Mouse (Mus musculus) limb, embryonic 13.5 days (tissue): ENCODE data around the gene Tnrc6a. TPM values are rescaled to one million over a fixed set of nuclear protein-coding genes. Genes with fewer than 3 reads are reported as not detected.
A peak's percentile ranks its signal among the peaks of the same experiment; 100 is the strongest.
"Not testable (repeated sequence)": the region's sequence is repeated elsewhere in the genome, so short reads cannot be mapped to it uniquely, and the experiment has no call there.

ENCODE experiments used
- ATAC-seq: fragments of 200-750 bp; cut with Nextera tagmentation; 2 replicates; pipeline ENCODE4 v1.8.0; 2017; ENCODE audit warnings: low read depth, moderate number of reproducible peaks, moderate TSS enrichment; ENCODE audit not compliant: low FRiP score
- H3K27ac ChIP-seq: fragments of 300-500 bp; sonication (generic); 2 replicates; pipeline ENCODE4 v1.5.1; 2015; ENCODE audit warnings: inconsistent platforms, mild to moderate bottlenecking, moderate library complexity
- H3K27me3 ChIP-seq: fragments of 300-500 bp; sonication (generic); 2 replicates; pipeline ENCODE4 v1.6.1; 2015; ENCODE audit warnings: mild to moderate bottlenecking, inconsistent platforms
- H3K36me3 ChIP-seq: fragments of 300-500 bp; sonication (generic); 2 replicates; pipeline ENCODE4 v1.6.1; 2015; ENCODE audit warnings: inconsistent platforms, mild to moderate bottlenecking, moderate library complexity
- H3K4me1 ChIP-seq: fragments of 300-500 bp; sonication (generic); 2 replicates; pipeline ENCODE4 v1.6.1; 2015; ENCODE audit warnings: inconsistent platforms
- H3K4me2 ChIP-seq: fragments of 300-500 bp; sonication (generic); replicated peaks from 2 replicates; pipeline ENCODE4 v1.6.1; 2015; ENCODE audit warnings: inconsistent platforms, mild to moderate bottlenecking, moderate library complexity
- H3K4me3 ChIP-seq: fragments of 300-500 bp; sonication (generic); 2 replicates; pipeline ENCODE4 v1.5.1; 2015; ENCODE audit warnings: moderate library complexity, mild to moderate bottlenecking, inconsistent platforms
- H3K9ac ChIP-seq: fragments of 300-500 bp; sonication (generic); 2 replicates; pipeline ENCODE4 v1.6.1; 2015; ENCODE audit warnings: mild to moderate bottlenecking, inconsistent platforms
- H3K9me3 ChIP-seq: fragments of 300-500 bp; sonication (generic); 2 replicates; pipeline ENCODE4 v1.6.1; 2016; ENCODE audit warnings: inconsistent platforms
- WGBS: fragments of 180-500 bp; shearing (Covaris S2); methylation state at CpG from one replicate; pipeline ENCODE4 v1.1.7; 2015; 5-methylcytosine and 5-hydroxymethylcytosine counted together
- polyA plus RNA-seq: library from polyadenylated mRNA; unstranded; fragments of >200 nt; fragmentation: Nextera tagmentation; extraction: Ambion mirVana; gene quantifications from 2 replicates; pipeline ENCODE4 v1.2.1, GENCODE M21; 2015

Gene Tnrc6a
- polyA plus RNA-seq: 60.9 and 63.3 TPM in 2 replicates

DNA sequence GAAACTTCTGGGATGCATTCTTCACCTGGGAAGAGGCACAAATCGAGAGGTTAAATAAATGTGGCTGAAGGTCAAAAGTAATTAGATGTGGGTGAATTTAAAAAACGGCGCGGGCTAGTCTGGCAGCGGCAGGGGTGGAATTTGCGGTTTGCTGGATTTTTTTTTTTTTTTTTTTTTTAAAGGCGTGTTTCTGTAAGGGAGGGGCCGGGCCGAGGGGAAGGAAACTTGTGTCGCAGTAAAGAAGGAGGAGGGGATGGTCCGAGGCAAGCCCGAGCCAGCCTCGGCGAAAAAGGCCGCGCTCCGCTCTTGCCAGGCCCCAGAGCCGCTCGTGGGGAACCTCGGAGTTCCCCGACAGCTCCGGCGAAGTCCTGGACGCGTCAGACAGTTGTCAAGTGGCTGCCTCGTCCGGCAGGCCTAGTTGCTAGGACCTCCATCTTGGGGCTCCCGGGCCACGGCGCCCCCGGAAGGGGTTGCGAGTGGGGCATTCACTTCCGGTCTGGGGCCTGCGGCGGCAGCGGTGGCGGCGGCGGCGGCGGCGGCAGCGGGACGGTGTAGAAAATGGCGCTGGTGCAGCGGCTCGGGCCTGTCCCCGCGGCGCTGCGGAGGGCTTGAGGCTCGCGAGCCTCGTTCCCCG lies at the start of gene Tnrc6a:
Tnrc6a (plus strand) TSS at position 221 of the 634 bp plus-strand sequence.
- Histone ChIP-seq H3K4me2 (peak within 1 kb of the TSS; percentile 72), H3K36me3 (peaks cover 12% of the 10 kb centered on the region), H3K9ac (peak within 1 kb of the TSS; percentile 98), H3K4me1 (peaks cover 31% of the 10 kb centered on the region), H3K9me3 (no peaks in the 10 kb centered on the region), H3K4me3 (peak within 1 kb of the TSS; percentile 94), H3K27me3 (no peaks in the 10 kb centered on the region), H3K27ac (peak within 1 kb of the TSS; percentile 98)
- WGBS: under 1% methylated on average over 50 of the region's 55 CpGs
- ATAC-seq: peak; percentile 93

DNA sequence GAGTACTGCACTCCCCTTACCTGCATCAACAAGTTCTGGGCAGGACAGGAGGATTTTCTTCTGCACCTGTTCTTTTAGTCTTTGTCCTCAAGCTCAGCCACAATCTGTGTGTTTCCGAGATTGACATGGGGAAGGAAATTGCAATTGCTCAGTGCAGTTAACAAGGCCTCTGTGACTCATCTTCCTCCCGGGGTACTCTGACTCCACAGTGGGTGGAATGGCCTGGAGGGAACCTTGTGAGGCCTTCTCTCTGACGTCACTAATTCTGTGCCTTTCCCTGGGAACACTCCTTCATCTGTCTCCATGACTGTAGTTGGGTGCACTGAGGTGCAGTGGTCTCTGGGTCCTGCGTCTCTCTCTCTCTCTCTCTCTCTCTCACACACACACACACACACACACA lies 41.4 kb upstream of the Tnrc6a start:
- no peak for ATAC-seq
- 0 out of 2 replicates have a peak overlapping the region, but pooled peaks have one; percentile 91 for H3K27ac ChIP-seq
- H3K36me3 ChIP-seq: no peaks in the 10 kb centered on the region
- H3K27me3 ChIP-seq: no peaks in the 10 kb centered on the region
- 70% methylated on average over 4 of the region's 4 CpGs for WGBS
- H3K9me3 ChIP-seq: no peaks in the 10 kb centered on the region
- H3K4me3 ChIP-seq: no peak overlapping the region
- no peak overlapping the region for H3K4me2 ChIP-seq
- peaks cover 44% of the 10 kb centered on the region for H3K4me1 ChIP-seq
- no peak overlapping the region for H3K9ac ChIP-seq

DNA sequence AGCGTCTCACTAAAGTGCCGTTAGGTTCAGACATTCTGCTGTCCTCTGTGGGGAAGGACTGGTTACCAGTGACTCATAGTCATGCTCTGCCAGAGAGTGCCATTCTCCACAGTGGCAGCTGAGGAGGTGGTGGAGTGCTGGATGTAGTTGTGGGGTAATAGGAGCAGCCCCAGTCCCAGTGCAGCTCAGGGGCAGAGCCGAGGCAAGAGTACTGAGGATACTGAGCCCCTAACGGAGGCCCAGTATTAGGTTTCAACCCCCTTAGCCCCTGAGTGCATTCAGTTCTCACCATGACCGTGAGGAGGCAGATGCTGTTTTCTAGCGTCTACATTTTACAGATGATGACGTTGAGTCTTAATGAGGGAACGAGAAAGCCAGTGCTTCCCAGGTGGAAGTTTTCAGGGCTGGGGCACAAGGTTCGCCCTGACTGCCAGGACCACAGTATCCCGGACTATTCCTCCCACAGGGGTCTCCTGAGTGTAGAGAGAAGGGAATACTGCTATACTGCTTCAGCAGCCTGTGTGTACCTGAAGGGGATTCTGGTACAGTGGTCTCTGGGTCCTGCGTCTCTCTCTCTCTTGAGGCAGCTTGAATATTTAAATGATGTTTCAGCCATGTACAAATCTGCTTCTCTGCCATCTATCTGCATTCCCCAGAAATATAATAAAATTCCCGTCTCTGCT lies 40.1 kb upstream of the Tnrc6a start:
- no peak overlapping the region for H3K4me3 ChIP-seq
- H3K4me2 ChIP-seq: peak overlapping the region; percentile 63
- H3K9me3 ChIP-seq: no peaks in the 10 kb centered on the region

DNA sequence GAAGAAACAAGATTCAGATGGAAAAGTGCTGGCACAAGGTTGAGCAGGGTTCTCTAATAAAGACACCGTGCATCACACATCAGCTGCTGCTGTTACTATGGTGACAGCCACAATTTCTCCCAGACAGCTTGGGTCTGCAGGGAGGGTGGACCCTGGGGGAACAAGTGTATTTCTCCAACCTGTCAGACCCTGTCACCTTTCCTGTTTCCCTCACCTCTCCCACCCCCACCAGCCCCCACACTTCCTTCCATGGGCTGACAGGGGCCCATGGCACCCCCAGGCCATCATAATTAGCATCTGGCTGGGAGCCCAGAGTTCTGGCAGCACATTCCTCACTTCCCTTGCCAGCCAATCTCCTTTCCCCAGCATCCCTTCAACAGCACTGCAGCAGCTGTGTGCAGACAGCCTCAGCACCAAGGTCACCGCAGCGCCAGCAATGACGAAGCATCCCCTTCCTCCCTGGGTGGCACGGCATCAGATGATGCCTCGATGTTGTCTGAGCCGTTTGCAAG lies 39.4 kb upstream of the Tnrc6a start:
- H3K27me3 ChIP-seq: no peaks in the 10 kb centered on the region
- peak; percentile 90 for ATAC-seq
- H3K4me3 ChIP-seq: peak overlapping the region; percentile 31
- no peaks in the 10 kb centered on the region for H3K9me3 ChIP-seq
- peak overlapping the region; percentile 63 for H3K4me2 ChIP-seq
- H3K9ac ChIP-seq: no peak overlapping the region
- H3K27ac ChIP-seq: peak overlapping the region; percentile 91
- under 1% methylated on average over 7 of the region's 7 CpGs for WGBS
- peaks cover 51% of the 10 kb centered on the region for H3K4me1 ChIP-seq
- H3K36me3 ChIP-seq: no peaks in the 10 kb centered on the region

More for the DNA sequence above, 40.1 kb upstream of the Tnrc6a start:
- peak; percentile 61 for ATAC-seq
- H3K27ac ChIP-seq: peak overlapping the region; percentile 91
- no peaks in the 10 kb centered on the region for H3K27me3 ChIP-seq
- H3K4me1 ChIP-seq: peaks cover 51% of the 10 kb centered on the region
- no peak overlapping the region for H3K9ac ChIP-seq
- no peaks in the 10 kb centered on the region for H3K36me3 ChIP-seq
- 9% methylated on average over 12 of the region's 12 CpGs for WGBS

DNA sequence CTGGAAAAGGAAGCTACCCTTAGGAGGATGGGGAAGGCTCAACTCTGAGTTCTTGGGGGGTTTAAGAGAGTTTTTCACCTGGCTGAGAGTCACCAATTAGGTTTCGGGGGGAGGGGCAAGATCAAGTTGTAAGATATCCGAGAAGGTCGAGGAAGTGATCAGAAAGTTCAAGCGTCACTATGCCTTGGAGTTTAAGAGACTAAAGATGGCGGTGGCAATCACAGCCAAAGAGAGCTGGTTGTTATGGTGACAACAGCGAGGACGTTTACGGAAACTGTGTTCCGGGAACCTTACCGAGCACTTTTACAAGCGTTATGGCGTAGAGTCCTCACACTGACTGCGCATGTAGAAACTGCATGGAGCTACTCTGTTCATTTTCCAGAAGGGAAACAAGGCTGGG lies 39.0 kb upstream of the Tnrc6a start:
- no peaks in the 10 kb centered on the region for H3K36me3 ChIP-seq
- peak; percentile 13; the same call in 1 of the 2 replicates for ATAC-seq
- H3K27ac ChIP-seq: peak overlapping the region; percentile 91
- no peaks in the 10 kb centered on the region for H3K9me3 ChIP-seq
- H3K4me1 ChIP-seq: peaks cover 51% of the 10 kb centered on the region
- WGBS: 9% methylated on average over 13 of the region's 13 CpGs
- peak overlapping the region; percentile 63 for H3K4me2 ChIP-seq
- no peak overlapping the region for H3K9ac ChIP-seq
- H3K27me3 ChIP-seq: no peaks in the 10 kb centered on the region
- H3K4me3 ChIP-seq: peak overlapping the region; percentile 31

DNA sequence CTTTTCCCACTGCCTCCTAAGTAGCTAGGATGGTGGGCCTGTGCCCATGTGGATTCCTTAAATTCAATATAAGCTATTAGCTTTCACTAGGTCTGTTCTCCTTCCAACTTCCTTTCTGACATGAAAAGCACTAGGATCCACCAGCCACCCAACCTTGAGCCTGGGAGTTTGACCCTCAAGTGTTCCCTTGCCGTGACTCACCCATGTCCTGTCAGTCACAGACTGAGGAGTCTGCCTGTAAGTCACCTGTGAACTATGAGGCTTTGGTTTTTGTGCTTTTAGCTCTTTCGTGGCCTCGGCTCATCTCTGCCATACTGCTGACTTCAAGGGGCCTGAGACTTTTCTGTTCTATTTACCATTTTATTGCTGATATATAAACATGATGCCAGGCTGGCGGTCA lies 34.8 kb upstream of the Tnrc6a start:
- no peak for ATAC-seq
- Histone ChIP-seq H3K9ac (no peak overlapping the region), H3K4me2 (no peak overlapping the region), H3K4me1 (peaks cover 36% of the 10 kb centered on the region), H3K4me3 (no peak overlapping the region), H3K27ac (no peak overlapping the region), H3K9me3 (no peaks in the 10 kb centered on the region), H3K36me3 (no peaks in the 10 kb centered on the region), H3K27me3 (no peaks in the 10 kb centered on the region)
- 86% methylated on average over 4 of the region's 4 CpGs for WGBS

DNA sequence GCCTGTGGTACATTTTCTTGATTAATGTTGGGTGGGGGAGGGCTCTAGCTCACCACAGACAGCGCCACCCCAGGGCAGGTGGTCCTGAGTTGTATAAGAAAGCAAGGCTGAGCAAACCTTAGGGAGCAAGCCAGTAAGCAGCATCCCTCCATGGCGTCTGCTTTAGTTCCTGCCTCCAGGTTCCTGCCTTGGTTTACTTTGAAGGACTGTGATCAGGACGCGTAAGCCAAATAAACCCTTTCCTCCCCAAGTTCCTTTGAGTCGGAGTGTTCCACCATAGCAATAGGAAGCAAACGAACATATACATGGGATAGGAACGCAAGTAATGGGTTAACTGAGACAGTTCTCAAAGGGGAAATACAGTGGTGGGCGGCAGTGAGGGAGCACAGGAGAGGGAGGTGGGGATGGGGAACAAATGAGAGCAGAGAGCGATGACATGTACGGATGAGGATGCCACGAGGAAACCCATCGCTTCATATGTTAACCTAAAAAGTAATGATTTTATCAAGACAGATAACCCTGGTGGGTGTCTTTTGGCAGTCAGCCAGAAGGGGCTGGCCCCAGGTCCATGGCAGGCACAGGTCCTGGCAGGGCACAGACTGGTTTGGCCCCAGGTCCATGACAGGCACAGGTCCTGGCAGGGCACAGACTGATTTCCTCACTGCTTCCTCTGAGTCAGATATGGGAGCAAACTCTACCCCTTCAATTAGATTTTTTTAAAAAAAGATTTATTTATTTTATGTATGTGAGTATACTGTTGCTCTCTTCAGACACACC lies 27.2 kb upstream of the Tnrc6a start:
- Histone ChIP-seq H3K27ac (no peak overlapping the region; the same call in 1 of the 2 replicates), H3K4me2 (no peak overlapping the region), H3K4me3 (no peak overlapping the region), H3K9me3 (peaks cover 4% of the 10 kb centered on the region; the same call in 1 of the 2 replicates), H3K36me3 (no peaks in the 10 kb centered on the region), H3K27me3 (no peaks in the 10 kb centered on the region), H3K9ac (no peak overlapping the region), H3K4me1 (peaks cover 33% of the 10 kb centered on the region)
- ATAC-seq: no peak
- WGBS: 93% methylated on average over 12 of the region's 12 CpGs

DNA sequence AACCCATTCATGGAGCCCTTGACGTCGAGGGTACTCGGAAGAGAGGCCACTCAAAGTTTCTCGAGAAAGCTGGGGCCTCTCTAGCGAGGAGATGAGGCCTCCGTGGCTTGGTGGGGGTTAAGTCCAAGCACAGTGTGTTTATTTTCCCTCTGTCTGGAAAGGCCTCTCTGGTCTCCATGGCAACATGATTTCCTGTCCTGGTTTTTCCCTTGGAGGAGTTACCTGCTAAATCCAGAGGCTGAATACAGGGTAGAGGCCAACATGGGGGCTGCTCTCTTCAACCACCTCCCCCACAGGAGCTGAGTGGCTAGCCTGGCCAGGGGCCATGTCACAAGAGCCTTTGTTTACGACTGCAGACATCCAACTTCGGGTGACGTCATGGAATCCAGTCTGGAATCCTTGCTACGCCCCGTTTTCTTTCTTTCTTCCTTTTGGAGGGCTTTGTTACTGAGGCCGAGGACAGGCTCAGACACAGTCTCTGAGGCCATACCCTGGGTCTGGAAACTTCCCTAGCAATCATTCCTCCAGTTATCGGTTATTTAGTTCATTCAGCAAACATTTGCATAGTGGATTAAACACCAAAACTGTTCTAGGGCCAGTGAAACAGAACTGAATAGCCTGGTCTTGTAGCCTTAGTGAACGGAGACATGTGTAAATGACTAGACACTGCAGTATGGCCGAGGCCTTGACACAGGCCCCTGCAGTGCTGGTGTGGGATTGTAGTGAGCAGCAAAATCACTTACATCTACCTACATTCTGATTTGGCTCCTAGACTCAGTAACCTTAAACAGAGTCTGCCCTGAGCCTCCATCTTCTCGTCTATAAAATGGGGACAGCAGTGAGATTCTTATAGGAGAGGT lies 25.6 kb upstream of the Tnrc6a start:
- Histone ChIP-seq H3K27ac (peak overlapping the region; percentile 99), H3K4me3 (no peak overlapping the region), H3K27me3 (no peaks in the 10 kb centered on the region), H3K9me3 (peaks cover 4% of the 10 kb centered on the region; the same call in 1 of the 2 replicates), H3K4me1 (peaks cover 33% of the 10 kb centered on the region), H3K9ac (0 out of 2 replicates have a peak overlapping the region, but pooled peaks have one; percentile 19), H3K4me2 (peak overlapping the region; percentile 36), H3K36me3 (no peaks in the 10 kb centered on the region)
- WGBS: 12% methylated on average over 16 of the region's 16 CpGs
- peak; percentile 96 for ATAC-seq

DNA sequence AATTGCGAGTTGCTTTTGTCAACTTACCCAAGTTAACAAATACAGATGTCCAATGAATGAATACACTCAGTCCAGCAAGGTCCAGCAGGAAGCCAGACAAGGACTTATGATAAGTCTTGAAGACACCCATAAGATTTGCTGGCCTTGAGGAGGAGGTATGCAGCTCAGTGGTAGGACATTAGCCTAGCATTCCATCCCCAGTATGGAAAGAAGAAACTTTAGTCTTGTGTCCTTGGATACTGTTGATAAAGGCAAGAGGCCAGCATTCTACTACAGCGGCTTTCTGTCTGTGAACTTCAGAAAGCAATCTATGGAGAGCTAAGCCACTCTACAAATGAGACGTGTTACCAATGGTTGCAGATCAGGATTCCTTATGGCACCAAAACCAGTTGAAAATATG lies 22.4 kb upstream of the Tnrc6a start:
- Histone ChIP-seq H3K36me3 (no peaks in the 10 kb centered on the region), H3K4me1 (peaks cover 38% of the 10 kb centered on the region), H3K9me3 (peaks cover 2% of the 10 kb centered on the region; the same call in 1 of the 2 replicates), H3K4me2 (no peak overlapping the region), H3K4me3 (no peak overlapping the region), H3K9ac (no peak overlapping the region), H3K27me3 (no peaks in the 10 kb centered on the region), H3K27ac (no peak overlapping the region)
- 90% methylated on average over 3 of the region's 3 CpGs for WGBS
- ATAC-seq: no peak

DNA sequence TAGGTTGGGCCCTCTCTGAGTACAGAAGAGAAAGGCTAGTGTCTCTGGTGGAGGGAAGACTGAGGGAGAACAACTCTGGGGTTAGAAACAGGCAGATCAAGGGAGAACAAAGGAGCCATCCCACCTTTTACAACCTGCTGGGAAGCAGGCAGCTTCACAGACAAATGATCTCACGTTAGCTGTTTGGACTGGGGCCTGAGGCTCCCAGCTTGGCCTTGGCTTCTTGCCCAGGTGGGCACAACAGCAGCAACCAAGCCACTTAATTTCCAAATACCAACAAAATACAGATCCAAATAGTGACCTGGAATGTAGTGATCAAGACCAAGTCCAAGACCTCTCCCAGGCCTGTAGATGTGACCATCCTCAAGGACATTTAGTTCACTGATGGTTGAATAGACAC lies 18.3 kb upstream of the Tnrc6a start:
- H3K27me3 ChIP-seq, H3K9me3 ChIP-seq, H3K36me3 ChIP-seq, H3K4me3 ChIP-seq, ATAC-seq, H3K27ac ChIP-seq, H3K9ac ChIP-seq, H3K4me2 ChIP-seq: not testable (repeated sequence)
- 15% methylated on average over 1 of the region's 1 CpGs for WGBS
- H3K4me1 ChIP-seq: peaks cover 20% of the 10 kb centered on the region

DNA sequence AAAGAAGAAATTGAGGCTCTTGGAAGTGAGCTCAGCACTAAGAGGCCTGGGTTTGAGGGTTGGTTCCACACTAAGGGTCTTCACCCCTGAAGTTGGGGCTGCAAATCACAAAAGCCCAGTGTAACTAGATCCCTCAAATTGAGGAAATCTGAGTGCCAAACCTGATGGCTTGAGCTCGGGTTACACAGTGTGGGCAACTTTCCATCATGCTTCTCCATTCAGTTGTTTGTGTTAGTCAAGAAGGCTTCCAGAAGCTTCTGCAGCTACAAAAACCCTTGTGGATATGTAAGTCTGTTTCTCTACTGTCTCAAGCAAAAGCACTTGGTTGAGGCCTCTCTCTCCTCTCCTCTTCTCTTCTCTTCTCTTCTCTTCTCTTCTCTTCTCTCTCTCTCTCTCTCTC lies 17.8 kb upstream of the Tnrc6a start:
- Histone ChIP-seq H3K4me2 (no peak overlapping the region), H3K36me3 (no peaks in the 10 kb centered on the region), H3K4me1 (peaks cover 25% of the 10 kb centered on the region), H3K9me3 (no peaks in the 10 kb centered on the region), H3K27me3 (no peaks in the 10 kb centered on the region), H3K9ac (no peak overlapping the region), H3K4me3 (no peak overlapping the region), H3K27ac (peak overlapping the region; percentile 0; the same call in 1 of the 2 replicates)
- ATAC-seq: no peak
- 47% methylated on average over 1 of the region's 1 CpGs for WGBS
